Comparison of ENCODE assay signal across 19 mouse cellular contexts in genomic region chr2:127411126-127411525, GRCm38 (mm10). TPM values are rescaled to one million over a fixed set of nuclear protein-coding genes. Genes with fewer than 3 reads are reported as not detected.
"Had no signal": no experiment of that assay in that cellular context is flagged by ENCODE, and none has a peak within 500 bp of the region (broad histone marks: within the 10 kb centered on the region; RNA-seq: fewer than 3 reads in every experiment).

No protein-coding gene starts in this region.

- H3K4me3 ChIP-seq: lung, embryonic 15.5 days; megakaryocyte, embryonic 14.5 days; midbrain, embryonic 13.5 days; midbrain, embryonic 15.5 days; neural tube, embryonic 12.5 days had no signal

- H3K36me3 ChIP-seq: lung, embryonic 15.5 days; midbrain, embryonic 13.5 days; midbrain, embryonic 15.5 days; neural tube, embryonic 12.5 days had no signal

- H3K4me2 ChIP-seq: lung, embryonic 15.5 days; midbrain, embryonic 11.5 days; midbrain, embryonic 13.5 days; midbrain, embryonic 15.5 days; neural tube, embryonic 12.5 days had no signal

- H3K27ac ChIP-seq: lung, embryonic 15.5 days; macrophage; midbrain, embryonic 13.5 days; midbrain, embryonic 15.5 days; neural tube, embryonic 12.5 days had no signal

- H3K9me3 ChIP-seq: lung, embryonic 15.5 days; megakaryocyte, embryonic 14.5 days; midbrain, embryonic 13.5 days; midbrain, embryonic 15.5 days; neural tube, embryonic 12.5 days had no signal

- H3K9ac ChIP-seq: liver, postnatal 0 days; lung, embryonic 15.5 days; midbrain, embryonic 13.5 days; midbrain, embryonic 15.5 days; neural tube, embryonic 12.5 days had no signal

- H3K27me3 ChIP-seq: lung, embryonic 15.5 days; midbrain, embryonic 13.5 days; midbrain, embryonic 15.5 days; neural tube, embryonic 12.5 days had no signal

- ATAC-seq: liver, postnatal 0 days; lung, postnatal 0 days; midbrain, embryonic 13.5 days; midbrain, embryonic 15.5 days had no signal

- DNase-seq: liver, postnatal 0 days; lung, adult 2 months; lung, postnatal 14 days; lung, postnatal 36 days; right cerebral cortex, postnatal 14 days; thymus, adult 2 months; thymus, postnatal 25 days; thymus, postnatal 4 days had no signal

- H3K4me1 ChIP-seq: lung, embryonic 15.5 days; megakaryocyte, embryonic 14.5 days; midbrain, embryonic 13.5 days; midbrain, embryonic 15.5 days; neural tube, embryonic 12.5 days had no signal

RNA-seq across cellular contexts. Expression of gene Gpat2, which starts 13.9 kb away (rescaled TPM):
- total RNA-seq: monocyte, adult 5-6 weeks; neutrophil, adult 5-6 weeks had no signal
- polyA plus RNA-seq: macrophage had no signal

RNA-seq across cellular contexts. Expression of gene Adra2b, which starts 48.1 kb away (rescaled TPM):
- total RNA-seq: megakaryocyte progenitor cell, adult 5-6 weeks; monocyte, adult 5-6 weeks; neutrophil, adult 5-6 weeks had no signal
- polyA plus RNA-seq: macrophage had no signal
